Mouse (Mus musculus) lung, embryonic 16.5 days (tissue): ENCODE measurements around the gene Foxf1. TPM values are rescaled to one million over a fixed set of nuclear protein-coding genes. Genes with fewer than 3 reads are reported as not detected.

Experiments used
- ATAC-seq: fragments of 200-750 bp; cut with Nextera tagmentation; 2 replicates; pipeline ENCODE4 v1.8.0; 2017; ENCODE audit warnings: low read depth, mild to moderate bottlenecking, moderate library complexity
- H3K27ac ChIP-seq: fragments of 300-500 bp; sonication (generic); 2 replicates; pipeline ENCODE4 v1.5.1; 2014; ENCODE audit warnings: mild to moderate bottlenecking, control low read depth, low read length
- H3K27me3 ChIP-seq: fragments of 300-500 bp; sonication (generic); 2 replicates; pipeline ENCODE4 v1.6.1; 2014; ENCODE audit warnings: low read depth, low read length, mixed read lengths; ENCODE audit not compliant: control insufficient read depth, insufficient read depth
- H3K36me3 ChIP-seq: fragments of 300-500 bp; sonication (generic); 2 replicates; pipeline ENCODE4 v1.6.1; 2014; ENCODE audit warnings: low read length; ENCODE audit not compliant: control insufficient read depth, insufficient read depth
- H3K4me1 ChIP-seq: fragments of 300-500 bp; sonication (generic); replicated peaks from 2 replicates; pipeline ENCODE4 v1.6.1; 2014; ENCODE audit warnings: low read length, mixed read lengths; ENCODE audit not compliant: control insufficient read depth, insufficient read depth
- H3K4me2 ChIP-seq: fragments of 300-500 bp; sonication (generic); 2 replicates; pipeline ENCODE4 v1.6.1; 2014; ENCODE audit warnings: low read depth, low read length, control low read depth
- H3K4me3 ChIP-seq: fragments of 300-500 bp; sonication (generic); 2 replicates; pipeline ENCODE4 v1.5.1; 2014; ENCODE audit warnings: mild to moderate bottlenecking, low read length, control low read depth
- H3K9ac ChIP-seq: fragments of 300-500 bp; sonication (generic); 2 replicates; pipeline ENCODE4 v1.6.1; 2014; ENCODE audit warnings: low read length, control low read depth
- H3K9me3 ChIP-seq: fragments of 300-500 bp; sonication (generic); 2 replicates; pipeline ENCODE4 v1.6.1; 2016; ENCODE audit warnings: low read length; ENCODE audit not compliant: control insufficient read depth
- WGBS: fragments of 180-500 bp; shearing (Covaris S2); extraction: QIAGEN DNeasy Blood & Tissue Kit; methylation state at CpG from one replicate; pipeline ENCODE4 v1.1.7; 2014; 5-methylcytosine and 5-hydroxymethylcytosine counted together
- polyA plus RNA-seq: library from polyadenylated mRNA; unstranded; fragments of >200 nt; fragmentation: Nextera tagmentation; extraction: Ambion mirVana; gene quantifications from 2 replicates; pipeline ENCODE4 v1.2.1, GENCODE M21; 2015

Gene Foxf1
- polyA plus RNA-seq, 1 experiment from 2014 or later = 138 TPM

DNA sequence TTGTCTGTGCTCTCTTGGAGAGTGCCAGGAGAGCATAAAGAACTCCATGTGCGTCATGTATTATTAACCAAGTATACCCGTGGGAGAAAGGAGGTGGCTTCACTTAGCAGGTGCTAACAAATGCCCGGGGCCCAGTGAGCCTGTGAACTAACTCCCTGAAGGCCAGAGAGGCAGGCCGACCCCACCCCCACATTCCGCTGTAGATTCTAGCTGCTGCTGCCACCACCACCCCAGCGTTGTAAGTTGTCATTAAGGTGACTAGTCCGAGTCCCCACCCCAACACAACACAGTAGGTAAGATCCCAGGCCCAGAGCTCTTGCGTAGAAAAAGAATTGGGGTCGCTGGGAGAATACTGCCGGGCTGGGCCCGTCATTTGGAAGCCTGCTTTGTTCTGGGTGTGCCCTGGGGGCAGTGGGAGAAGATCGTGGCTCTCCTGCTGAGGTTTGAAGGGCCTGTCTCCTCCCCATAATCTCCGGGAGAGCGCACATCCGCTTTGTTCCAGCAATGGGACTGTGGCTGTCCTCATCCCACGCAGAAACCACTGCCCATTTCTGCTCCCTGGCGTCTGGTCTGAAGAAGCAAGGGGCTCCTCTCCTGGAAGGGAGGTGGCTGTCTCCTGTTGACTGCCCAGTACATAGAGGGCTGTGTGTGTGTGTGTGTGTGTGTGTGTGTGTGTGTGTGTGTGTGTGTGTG is 40.5 kb downstream of the Foxf1 start:
- Histone ChIP-seq H3K4me3 (no peak overlapping the region), H3K27ac (no peak overlapping the region), H3K36me3 (no peaks in the 10 kb centered on the region), H3K4me2 (peak overlapping the region; percentile 75), H3K9ac (no peak overlapping the region), H3K9me3 (no peaks in the 10 kb centered on the region), H3K27me3 (peaks cover 96% of the 10 kb centered on the region), H3K4me1 (peaks cover 32% of the 10 kb centered on the region)
- 9% methylated on average over 17 of the region's 17 CpGs for WGBS
- no peak; the same call in 1 of the 2 replicates for ATAC-seq

DNA sequence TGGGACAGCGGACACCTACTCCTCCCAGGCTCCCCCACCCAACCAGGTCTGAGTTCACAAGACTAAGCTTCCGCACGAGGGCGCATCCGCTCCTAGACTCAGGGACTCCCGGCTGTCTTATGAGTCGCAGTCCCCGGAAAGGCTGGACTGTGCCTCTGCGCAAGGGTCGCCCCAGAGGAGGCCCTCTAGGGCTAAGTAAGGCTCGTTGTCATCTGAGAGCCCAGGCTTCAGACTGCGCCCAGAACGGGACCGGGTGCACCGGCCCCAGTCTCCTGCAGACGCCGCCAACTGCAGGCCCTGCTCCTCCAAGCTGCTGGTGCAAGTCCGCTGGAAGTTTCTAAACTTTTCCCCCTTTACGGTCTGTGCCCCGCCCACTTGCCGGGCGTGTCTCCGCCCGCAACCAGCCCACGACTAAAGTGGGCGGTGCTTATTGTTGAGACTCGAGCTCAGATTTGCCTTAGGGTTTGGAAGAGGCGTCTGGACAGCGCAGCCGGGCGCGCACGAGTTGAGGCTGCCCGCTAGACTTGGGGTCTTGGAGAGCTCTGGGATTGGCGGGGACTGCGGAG is 41.2 kb downstream of the Foxf1 start:
- peak overlapping the region; percentile 61 for H3K9ac ChIP-seq
- H3K4me1 ChIP-seq = peaks cover 32% of the 10 kb centered on the region
- peak overlapping the region; percentile 75 for H3K4me2 ChIP-seq
- peak; percentile 67 for ATAC-seq
- H3K36me3 ChIP-seq = no peaks in the 10 kb centered on the region
- H3K27me3 ChIP-seq = peaks cover 95% of the 10 kb centered on the region
- peak overlapping the region; percentile 66 for H3K27ac ChIP-seq
- peak overlapping the region; percentile 48 for H3K4me3 ChIP-seq
- WGBS = under 1% methylated on average over 35 of the region's 36 CpGs
- no peaks in the 10 kb centered on the region for H3K9me3 ChIP-seq

DNA sequence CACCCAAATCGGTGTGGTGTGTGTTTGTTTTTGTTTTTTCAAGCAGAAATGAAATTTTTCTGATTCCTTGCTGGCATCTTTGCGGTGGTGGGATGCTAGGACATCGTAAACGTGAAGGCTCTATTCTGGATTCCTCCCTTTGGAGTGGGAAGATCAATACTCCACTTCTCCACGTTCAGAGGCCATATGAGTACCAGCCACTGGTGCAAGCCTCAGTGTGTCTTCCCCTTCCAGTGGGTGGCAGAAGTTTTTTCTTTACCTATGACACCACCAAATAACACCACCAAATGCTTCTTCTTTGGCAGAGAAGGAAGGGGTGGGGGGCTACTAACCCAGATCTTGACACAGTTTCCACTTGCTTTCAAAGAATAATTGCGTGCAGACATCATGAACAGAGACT is 42.0 kb downstream of the Foxf1 start:
- Histone ChIP-seq H3K9me3 (no peaks in the 10 kb centered on the region), H3K27ac (no peak overlapping the region), H3K27me3 (peaks cover 94% of the 10 kb centered on the region), H3K9ac (peak overlapping the region; percentile 61; the same call in 1 of the 2 replicates), H3K4me1 (peaks cover 32% of the 10 kb centered on the region), H3K4me3 (peak overlapping the region; percentile 48), H3K36me3 (no peaks in the 10 kb centered on the region), H3K4me2 (peak overlapping the region; percentile 75)
- WGBS = 2% methylated on average over 6 of the region's 6 CpGs
- no peak for ATAC-seq

DNA sequence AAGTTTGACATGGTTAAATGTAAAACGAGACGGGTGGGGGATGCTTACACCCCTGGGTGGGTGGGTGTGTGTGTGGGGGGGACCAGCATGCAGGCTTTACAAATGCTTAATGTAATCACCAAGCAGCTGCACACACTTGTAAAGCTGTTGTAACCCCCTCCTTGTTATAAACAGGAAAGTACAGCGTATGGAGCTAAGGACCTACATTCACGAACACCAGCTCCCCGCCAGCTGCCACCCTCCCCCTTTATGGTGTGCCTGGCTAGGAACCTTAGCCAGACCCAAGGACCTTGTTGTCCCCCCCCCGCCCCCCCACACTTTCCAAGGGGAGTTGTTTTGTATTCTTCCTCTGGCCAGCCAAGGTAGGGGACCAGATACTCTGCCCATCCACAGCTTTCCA is 42.5 kb downstream of the Foxf1 start:
- Histone ChIP-seq H3K4me3 (peak overlapping the region; percentile 48; the same call in 1 of the 2 replicates), H3K27ac (peak overlapping the region; percentile 23; the same call in 1 of the 2 replicates), H3K36me3 (no peaks in the 10 kb centered on the region), H3K4me2 (peak overlapping the region; percentile 75; the same call in 1 of the 2 replicates), H3K9ac (no peak overlapping the region), H3K27me3 (peaks cover 91% of the 10 kb centered on the region), H3K9me3 (no peaks in the 10 kb centered on the region), H3K4me1 (peaks cover 32% of the 10 kb centered on the region)
- 7% methylated on average over 6 of the region's 6 CpGs for WGBS
- ATAC-seq = peak; percentile 32

DNA sequence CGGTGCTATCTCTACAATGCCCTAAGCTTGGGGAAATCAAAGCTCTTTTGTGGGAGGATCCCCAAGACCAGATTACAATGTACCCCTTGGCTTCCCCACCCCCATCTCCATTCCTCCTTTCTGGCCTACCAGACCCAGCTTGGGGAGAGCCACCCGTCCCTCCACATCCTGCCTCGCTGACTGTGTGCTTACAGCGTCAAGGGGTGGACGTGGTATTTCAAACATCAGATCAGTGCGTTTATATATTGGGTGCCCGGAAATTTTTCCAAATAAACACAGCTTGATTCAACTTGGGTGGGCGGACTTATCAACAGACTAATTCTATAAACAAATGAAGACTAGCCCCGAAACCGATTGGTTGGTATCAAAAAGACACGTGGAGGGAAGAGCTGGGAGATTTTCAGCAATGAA is 43.1 kb downstream of the Foxf1 start:
- peak; percentile 83 for ATAC-seq
- H3K4me3 ChIP-seq = peak overlapping the region; percentile 44; the same call in 1 of the 2 replicates
- H3K36me3 ChIP-seq = no peaks in the 10 kb centered on the region
- H3K9me3 ChIP-seq = no peaks in the 10 kb centered on the region
- no peak overlapping the region for H3K9ac ChIP-seq
- peaks cover 32% of the 10 kb centered on the region for H3K4me1 ChIP-seq
- WGBS = 3% methylated on average over 11 of the region's 11 CpGs
- peak overlapping the region; percentile 23; the same call in 1 of the 2 replicates for H3K27ac ChIP-seq
- H3K4me2 ChIP-seq = peak overlapping the region; percentile 75
- H3K27me3 ChIP-seq = peaks cover 85% of the 10 kb centered on the region

DNA sequence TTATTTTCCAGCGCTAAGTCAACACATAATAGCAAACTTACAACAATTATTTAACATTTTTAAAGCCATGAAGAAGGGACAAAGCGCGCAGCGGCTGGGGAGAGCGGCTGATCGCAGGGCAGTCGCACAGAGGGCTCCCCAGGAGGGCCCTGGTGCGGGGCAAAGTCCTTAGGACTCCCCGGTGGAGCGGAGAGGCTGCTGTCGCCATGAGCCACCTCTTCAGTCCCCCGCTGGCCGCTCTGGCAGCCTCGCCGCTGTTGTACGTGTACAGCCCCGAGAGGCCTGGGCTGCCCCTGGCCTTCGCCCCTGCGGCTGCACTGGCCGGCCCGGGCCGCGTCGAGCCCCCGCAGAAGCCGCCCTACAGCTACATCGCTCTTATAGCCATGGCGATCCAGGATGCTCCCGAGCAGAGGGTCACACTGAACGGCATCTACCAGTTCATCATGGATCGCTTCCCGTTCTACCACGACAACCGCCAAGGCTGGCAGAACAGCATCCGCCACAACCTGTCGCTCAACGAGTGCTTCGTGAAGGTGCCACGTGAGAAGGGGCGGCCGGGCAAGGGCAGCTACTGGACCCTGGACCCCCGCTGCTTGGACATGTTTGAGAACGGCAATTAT is 43.7 kb downstream of the Foxf1 start, which contains the start of gene Foxl1:
Gene Foxl1, plus strand, starts transcription at position 185 of the 620 bp plus-strand sequence.
- Histone ChIP-seq H3K36me3 (no peaks in the 10 kb centered on the region), H3K4me1 (peaks cover 32% of the 10 kb centered on the region), H3K27ac (peak within 1 kb of the TSS; percentile 88), H3K4me3 (peak within 1 kb of the TSS; percentile 48), H3K4me2 (peak within 1 kb of the TSS; percentile 75), H3K9me3 (no peaks in the 10 kb centered on the region), H3K27me3 (peaks cover 79% of the 10 kb centered on the region), H3K9ac (peak within 1 kb of the TSS; percentile 63)
- WGBS = 2% methylated on average over 43 of the region's 43 CpGs
- no peak; the same call in none of the 2 replicates for ATAC-seq

DNA sequence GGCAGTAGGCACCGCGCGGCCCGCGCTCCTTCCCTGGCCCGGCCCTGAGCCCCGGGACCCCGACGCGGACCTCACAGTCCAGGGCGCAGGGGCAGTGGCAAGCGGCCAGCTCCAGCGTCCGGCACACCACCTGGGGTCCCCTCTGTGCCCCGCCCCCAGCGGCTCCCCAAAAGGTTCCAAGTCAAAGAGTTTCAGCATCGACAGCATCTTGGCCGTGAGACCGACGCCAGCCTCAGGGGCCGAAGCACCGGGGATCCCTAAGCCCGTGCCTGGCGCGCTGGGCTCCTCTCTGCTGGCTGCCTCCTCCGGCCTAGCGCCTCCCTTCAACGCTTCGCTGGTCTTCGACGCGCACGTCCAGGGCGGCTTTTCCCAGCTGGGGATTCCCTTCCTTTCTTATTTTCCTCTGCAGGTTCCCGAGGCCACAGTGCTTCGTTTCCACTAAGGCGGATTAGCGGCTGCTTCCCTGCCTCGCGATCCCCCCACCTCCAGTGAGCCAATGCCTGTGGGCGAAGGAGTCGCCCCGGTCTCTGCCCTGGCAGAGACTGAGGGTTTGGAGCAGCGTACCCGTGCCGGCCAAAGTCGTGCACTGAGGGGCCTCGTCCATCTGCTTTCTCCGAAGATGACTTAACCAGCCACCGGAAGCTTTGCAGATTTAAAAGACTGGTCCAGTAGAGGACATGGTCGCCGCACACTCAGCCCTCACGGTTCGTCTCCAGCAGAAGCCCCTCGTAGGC is 44.5 kb downstream of the Foxf1 start:
- no peaks in the 10 kb centered on the region for H3K36me3 ChIP-seq
- no peaks in the 10 kb centered on the region for H3K9me3 ChIP-seq
- H3K4me1 ChIP-seq = peaks cover 32% of the 10 kb centered on the region
- H3K27ac ChIP-seq = peak overlapping the region; percentile 88
- peak overlapping the region; percentile 65 for H3K4me2 ChIP-seq
- H3K27me3 ChIP-seq = peaks cover 71% of the 10 kb centered on the region
- H3K9ac ChIP-seq = peak overlapping the region; percentile 63
- WGBS = 3% methylated on average over 53 of the region's 55 CpGs
- H3K4me3 ChIP-seq = peak overlapping the region; percentile 44
- no peak for ATAC-seq

DNA sequence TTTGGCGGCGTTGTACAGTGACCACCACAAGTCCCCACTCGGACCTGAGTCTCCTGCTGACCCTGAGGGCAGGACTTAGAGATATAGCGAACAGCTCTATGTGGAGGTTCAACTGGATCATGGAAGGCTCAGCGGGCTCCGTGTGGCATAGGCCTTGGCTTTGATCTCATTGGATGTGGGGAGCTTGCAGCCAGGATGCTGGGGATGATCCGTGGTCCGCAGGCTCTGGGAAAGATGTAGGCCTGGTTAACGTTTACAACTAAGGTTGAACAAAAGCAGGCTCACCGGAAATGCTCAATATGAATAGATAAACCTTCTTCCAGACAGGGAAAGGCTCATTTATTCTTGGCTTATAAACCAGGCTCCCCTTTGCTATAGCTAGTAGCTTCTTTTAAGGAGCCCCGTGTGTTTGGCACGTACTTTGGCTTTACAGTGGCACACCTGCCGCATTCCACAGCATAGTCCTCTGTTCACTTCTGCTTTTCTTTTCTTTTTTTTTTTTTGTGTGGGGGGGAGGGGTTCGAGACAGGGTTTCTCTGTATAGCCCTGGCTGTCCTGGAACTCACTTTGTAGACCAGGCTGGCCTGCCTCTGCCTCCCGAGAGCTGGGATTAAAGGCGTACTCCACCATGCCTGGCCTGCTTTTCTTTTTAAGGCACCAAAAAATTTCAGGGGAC is 45.2 kb downstream of the Foxf1 start:
- Histone ChIP-seq H3K36me3 (no peaks in the 10 kb centered on the region), H3K9ac (peak overlapping the region; percentile 63), H3K9me3 (no peaks in the 10 kb centered on the region), H3K27ac (no peak overlapping the region), H3K4me3 (peak overlapping the region; percentile 44), H3K4me2 (peak overlapping the region; percentile 65), H3K27me3 (peaks cover 65% of the 10 kb centered on the region), H3K4me1 (peaks cover 32% of the 10 kb centered on the region)
- 25% methylated on average over 16 of the region's 16 CpGs for WGBS
- ATAC-seq = no peak
